Mouse (Mus musculus) midbrain, embryonic 15.5 days (tissue): ENCODE measurements at regions not wholly inside any gene's neighbourhood (a gene's known extent, or its start where the extent isn't known, plus 50 kb on each side); places are given as distances from the start of the nearest gene placed in this dataset.
"Not testable (repeated sequence)": the region's sequence is repeated elsewhere in the genome, so short reads cannot be mapped to it uniquely, and the experiment has no call there.

ENCODE experiments used
- ATAC-seq: fragments of 200-750 bp; cut with Nextera tagmentation; replicated peaks from 2 replicates; pipeline ENCODE4 v1.8.0; 2017; ENCODE audit warnings: moderate TSS enrichment
- H3K27ac ChIP-seq: fragments of 300-500 bp; sonication (generic); 2 replicates; pipeline ENCODE4 v1.5.1; 2015; ENCODE audit warnings: mild to moderate bottlenecking, inconsistent platforms
- H3K27me3 ChIP-seq: fragments of 300-500 bp; sonication (generic); replicated peaks from 2 replicates; pipeline ENCODE4 v1.6.1; 2015; ENCODE audit warnings: inconsistent platforms
- H3K36me3 ChIP-seq: fragments of 300-500 bp; sonication (generic); replicated peaks from 2 replicates; pipeline ENCODE4 v1.6.1; 2015; ENCODE audit warnings: inconsistent platforms
- H3K4me1 ChIP-seq: fragments of 300-500 bp; sonication (generic); 2 replicates; pipeline ENCODE4 v1.6.1; 2015; ENCODE audit warnings: inconsistent platforms
- H3K4me2 ChIP-seq: fragments of 300-500 bp; sonication (generic); 2 replicates; pipeline ENCODE4 v1.6.1; 2015; ENCODE audit warnings: inconsistent platforms, mild to moderate bottlenecking, moderate library complexity
- H3K4me3 ChIP-seq: fragments of 300-500 bp; sonication (generic); 2 replicates; pipeline ENCODE4 v1.5.1; 2015; ENCODE audit warnings: mild to moderate bottlenecking, inconsistent platforms
- H3K9ac ChIP-seq: fragments of 300-500 bp; sonication (generic); 2 replicates; pipeline ENCODE4 v1.6.1; 2015; ENCODE audit warnings: mild to moderate bottlenecking, inconsistent platforms
- H3K9me3 ChIP-seq: fragments of 300-500 bp; sonication (generic); 2 replicates; pipeline ENCODE4 v1.6.1; 2016; ENCODE audit warnings: inconsistent platforms
- WGBS: fragments of 180-500 bp; shearing (Covaris S2); methylation state at CpG from one replicate; pipeline ENCODE4 v1.1.7; 2015; ENCODE audit warnings: mixed read lengths; 5-methylcytosine and 5-hydroxymethylcytosine counted together

DNA sequence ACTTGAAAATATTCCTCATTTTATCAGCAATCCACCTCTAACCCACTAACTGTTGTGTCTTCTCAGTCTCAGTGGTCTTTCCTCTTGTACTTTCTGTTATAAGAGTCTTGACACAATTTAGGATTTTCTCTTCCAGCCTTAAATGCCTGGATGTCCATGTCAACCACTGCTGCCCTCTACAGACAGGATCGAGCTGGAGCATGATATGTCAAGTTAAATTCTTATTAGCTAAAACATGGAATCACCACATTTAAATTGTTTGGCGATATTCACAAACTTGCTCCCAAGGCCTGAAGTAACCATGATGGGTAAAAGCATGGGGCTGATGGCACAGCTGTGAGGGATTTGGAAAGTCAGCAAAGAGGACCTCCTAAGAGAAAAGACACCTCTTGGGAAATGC lies 159.6 kb downstream of the H60c start:
- not testable (repeated sequence) for H3K4me1 ChIP-seq, H3K4me3 ChIP-seq, H3K27ac ChIP-seq, H3K4me2 ChIP-seq, H3K36me3 ChIP-seq, H3K9ac ChIP-seq, H3K27me3 ChIP-seq, ATAC-seq
- peaks cover 18% of the 10 kb centered on the region for H3K9me3 ChIP-seq
- WGBS: 75% methylated on average over 2 of the region's 2 CpGs
